Mouse (Mus musculus) heart, adult 18-20 months (tissue): ENCODE results near the gene 1700021F07Rik. TPM values are rescaled to one million over a fixed set of nuclear protein-coding genes. Genes with fewer than 3 reads are reported as not detected.

ENCODE experiments used
- DNase-seq, 2 experiments: peaks; one replicate each; pipeline ENCODE4 v3.0.0; 2021 to 2022; ENCODE audit warnings: mixed read lengths in 1 of 2
- total RNA-seq, 2 experiments: library from RNA; stranded (reverse); gene quantifications; 2 replicates each; pipeline ENCODE4 v1.2.3; 2021

1700021F07Rik gene
- total RNA-seq, 2 experiments from 2014 or later: not detected

DNA sequence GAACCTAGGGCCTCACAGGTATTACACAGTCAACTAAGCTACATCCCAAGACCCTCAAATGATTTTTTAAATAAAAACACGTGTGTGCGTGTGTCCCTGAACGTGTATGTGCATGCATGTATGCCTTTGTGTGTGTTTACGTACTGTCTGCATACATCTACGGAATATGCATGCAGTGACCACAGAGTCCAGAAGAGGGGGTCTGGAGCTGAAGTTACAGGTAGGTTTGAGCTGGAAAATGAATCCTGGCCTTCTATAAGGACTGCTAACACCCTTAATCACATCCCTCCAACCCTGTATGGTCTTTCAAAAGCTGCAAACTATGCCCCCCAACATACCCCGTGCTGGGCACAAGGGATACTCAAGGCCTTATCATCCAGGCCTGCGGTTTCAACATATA is 41.0 kb downstream of the 1700021F07Rik start:
- DNase-seq: no peak

DNA sequence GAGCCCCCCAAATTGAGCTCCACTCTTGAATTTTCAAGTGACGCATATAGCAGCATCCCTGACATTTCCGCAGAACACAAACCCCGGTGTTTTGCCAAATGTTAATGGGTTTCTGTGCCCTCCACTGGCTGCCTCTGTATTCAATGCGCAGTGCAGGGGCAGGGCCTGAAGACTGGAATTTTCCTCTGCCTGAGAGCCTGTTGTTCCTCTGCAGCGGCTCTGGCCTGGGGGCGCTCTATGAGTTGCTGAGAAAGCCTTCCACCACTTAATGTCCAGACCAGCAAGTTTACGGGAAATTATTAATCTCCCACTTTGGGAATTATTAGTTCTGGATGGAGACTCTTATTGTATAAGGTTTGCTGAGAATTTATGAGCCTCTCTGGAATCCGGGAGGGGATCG is 41.8 kb downstream of the 1700021F07Rik start:
- DNase-seq: no peak

Other genes with a start within 250 kb of the 1700021F07Rik start
- gene Pmepa1, start 246.1 kb upstream of the 1700021F07Rik start, total RNA-seq: 10 to 100 TPM; 25.8 to 28.1 TPM
- not detected for gene Ankrd60, start 55.8 kb downstream of the 1700021F07Rik start, total RNA-seq
- 10 to 100 TPM; 33.6 to 40.1 TPM for gene Rab22a, start 137.2 kb downstream of the 1700021F07Rik start, total RNA-seq
- not detected for gene 1700010B08Rik, start 196.8 kb downstream of the 1700021F07Rik start, total RNA-seq
- gene Vapb, start 214.9 kb downstream of the 1700021F07Rik start, total RNA-seq: 100 to 1,000 TPM; 111 to 126 TPM